Mouse (Mus musculus): ENCODE measurements around the gene Gm44511.
A peak's percentile ranks its signal among the peaks of the same experiment; 100 is the strongest.
"Not testable (repeated sequence)": the region's sequence is repeated elsewhere in the genome, so short reads cannot be mapped to it uniquely, and the experiment has no call there.

Gene Gm44511

DNA sequence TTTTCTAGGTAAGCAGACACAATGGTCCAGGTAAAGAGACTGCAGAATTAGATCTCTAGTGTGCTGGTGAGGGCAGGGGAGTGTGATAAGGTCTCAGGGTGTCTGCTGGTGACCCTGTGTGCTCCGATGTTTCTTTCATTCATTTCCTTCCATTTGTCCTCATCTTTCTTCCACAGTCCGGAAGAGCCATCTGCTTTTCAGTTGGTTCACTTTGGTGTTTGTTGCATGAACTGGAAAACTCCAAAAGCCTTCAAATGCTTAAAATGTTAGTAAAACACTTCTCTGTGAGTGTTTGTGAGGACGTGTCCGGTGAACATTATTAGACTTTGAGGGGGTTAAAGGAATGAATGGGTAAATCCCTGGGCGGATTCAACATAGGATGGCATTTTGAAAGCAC lies 65.0 kb downstream of the Gm44511 start:
- DNase-seq (ENCODE audit: low spot score): no peak

DNA sequence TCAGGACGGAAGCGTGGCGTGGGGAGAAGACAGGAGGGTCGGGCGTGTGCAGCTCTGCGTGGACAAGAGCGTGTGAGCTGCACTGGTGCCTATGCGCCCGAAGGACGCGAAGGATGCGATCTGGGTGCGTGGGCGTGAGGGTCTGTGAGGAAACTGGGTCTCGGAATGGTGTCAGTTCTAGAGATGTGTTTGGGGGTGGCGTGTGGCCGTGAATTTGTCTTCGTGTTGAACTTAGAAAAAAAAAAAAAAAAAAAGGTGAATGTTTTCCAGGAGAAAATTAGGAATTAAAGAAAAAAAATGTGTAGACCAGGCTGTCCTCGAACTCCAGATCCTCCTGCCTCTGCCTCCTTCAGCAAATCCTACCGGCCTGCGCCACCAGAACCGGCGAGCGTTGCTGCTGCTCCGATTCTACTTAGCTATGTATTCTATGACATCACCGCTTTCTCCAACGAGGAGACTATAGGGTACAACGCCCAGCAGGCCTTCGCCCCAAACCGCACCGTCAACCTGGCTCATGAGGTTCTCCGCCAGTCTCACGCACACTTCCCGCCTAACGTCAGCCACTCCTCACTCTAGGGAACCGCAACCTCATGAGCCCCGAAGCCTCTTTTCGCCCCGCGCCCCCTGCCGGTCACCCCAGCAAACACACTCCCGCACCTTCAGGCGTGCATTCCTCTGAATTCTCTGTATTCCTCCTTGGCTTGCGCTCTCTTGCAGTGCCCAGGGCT lies 65.5 kb downstream of the Gm44511 start:
- DNase-seq (ENCODE audit: low spot score): peak; percentile 90

- DNase-seq (ENCODE audit: low spot score): peak; percentile 97
Observed at GRCm38 (mm10) chr6:128760016-128760415, 66.1 kb downstream of the Gm44511 start.

- no peak for DNase-seq (ENCODE audit: low spot score)
Observed at GRCm38 (mm10) chr6:128759221-128759950, 66.7 kb downstream of the Gm44511 start.

- not testable (repeated sequence) for DNase-seq (ENCODE audit: low spot score)
Observed at GRCm38 (mm10) chr6:128755402-128755763, 70.7 kb downstream of the Gm44511 start.

DNA sequence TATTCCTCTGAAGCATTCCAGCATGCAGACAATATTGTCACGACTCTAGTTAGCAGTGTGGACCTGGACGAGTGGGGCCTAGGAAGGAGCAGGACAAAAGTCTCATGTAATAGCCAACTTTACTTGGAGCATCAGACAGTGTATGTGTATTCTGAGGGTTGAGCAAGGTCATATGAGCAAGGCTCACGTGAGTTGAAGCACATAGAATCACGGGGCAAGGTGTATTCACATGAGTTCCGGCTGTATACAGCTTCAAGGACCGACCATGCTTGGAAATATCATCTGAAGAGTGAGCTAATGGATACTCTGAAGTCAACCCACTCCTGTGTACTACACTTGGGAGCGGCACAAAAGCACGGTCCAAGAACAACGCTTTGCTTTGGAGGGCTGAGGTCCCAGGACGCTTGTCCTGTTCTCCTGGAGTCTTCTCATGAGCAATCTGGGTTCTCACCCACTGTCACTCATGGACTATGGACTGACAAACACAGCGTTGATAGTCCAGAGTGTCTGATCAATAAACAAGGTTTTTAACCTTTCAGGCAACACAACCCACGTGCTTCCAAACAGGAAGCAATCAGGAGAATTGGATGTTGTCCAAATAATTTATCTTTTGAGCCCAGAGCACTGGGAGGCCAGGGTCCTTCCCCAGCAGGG lies 71.2 kb downstream of the Gm44511 start:
- not testable (repeated sequence) for DNase-seq (ENCODE audit: low spot score)

DNA sequence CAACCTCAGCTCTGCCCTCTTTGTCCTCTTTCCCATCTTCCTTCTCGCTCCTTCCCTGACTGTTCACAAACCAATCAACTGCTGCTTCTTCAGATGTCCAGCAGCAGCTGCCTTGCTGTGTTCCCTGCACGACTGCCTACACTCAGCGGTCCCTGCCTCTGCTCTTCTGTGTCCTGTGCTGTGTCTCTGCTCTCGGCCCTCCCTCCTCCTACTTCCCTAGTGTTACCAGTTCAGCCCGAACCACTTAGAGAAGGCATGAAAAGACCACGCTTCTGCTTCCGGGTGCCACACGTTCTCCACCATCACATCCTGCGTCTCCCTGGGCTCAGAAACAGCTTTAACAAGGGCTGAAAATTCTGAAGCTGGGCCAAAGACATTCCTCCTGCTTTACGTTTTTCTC lies 71.8 kb downstream of the Gm44511 start:
- not testable (repeated sequence) for DNase-seq (ENCODE audit: low spot score)

DNA sequence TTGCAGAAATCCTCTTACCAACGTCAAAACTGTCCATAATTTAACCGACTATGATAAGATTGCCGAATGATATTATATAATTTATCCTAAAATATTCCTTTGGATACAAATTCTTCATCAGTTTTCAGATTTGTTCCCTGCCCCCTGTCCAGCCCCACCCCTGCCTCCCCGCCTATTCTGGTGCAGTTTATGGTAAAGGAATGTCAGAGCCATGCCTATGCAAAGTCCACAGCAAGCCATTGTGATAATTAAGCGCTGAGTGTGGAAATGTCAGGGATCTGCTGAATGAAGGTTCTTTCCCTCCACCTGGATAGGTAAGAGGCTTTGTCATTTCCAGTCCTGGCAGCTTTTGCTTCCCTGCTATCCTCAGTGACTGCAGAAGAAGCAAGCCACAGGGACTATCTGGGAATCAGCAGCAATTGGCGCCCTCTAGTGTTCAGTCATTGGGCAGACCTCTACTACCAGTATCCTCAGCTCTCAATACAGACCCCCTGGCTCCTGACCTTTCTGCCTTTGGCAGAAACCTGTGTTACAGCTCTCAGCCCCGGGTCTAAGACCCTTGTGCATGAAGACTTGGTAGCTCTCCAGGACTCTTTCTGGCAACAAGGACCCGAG lies 72.4 kb downstream of the Gm44511 start:
- peak; percentile 84 for DNase-seq (ENCODE audit: low spot score)

DNA sequence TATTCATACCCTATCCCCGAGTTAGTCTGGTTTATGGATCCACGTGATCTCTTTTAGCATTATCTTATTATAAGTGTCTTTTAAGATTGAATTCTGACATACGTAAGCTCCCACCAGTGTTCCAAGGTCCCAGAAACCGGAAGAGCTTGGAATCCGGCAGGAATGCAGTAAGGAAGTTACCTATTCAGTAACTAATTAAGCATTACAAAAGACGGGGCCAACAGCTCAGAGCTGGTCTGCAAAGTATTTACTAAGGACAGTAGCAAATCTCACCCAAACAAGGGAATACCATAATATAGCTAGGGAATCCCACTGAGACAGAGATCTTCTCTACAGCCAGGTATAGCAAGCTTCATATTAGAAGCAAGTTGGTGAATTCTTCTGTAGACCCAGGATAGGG lies 79.1 kb downstream of the Gm44511 start:
- DNase-seq (ENCODE audit: low spot score): not testable (repeated sequence)

DNA sequence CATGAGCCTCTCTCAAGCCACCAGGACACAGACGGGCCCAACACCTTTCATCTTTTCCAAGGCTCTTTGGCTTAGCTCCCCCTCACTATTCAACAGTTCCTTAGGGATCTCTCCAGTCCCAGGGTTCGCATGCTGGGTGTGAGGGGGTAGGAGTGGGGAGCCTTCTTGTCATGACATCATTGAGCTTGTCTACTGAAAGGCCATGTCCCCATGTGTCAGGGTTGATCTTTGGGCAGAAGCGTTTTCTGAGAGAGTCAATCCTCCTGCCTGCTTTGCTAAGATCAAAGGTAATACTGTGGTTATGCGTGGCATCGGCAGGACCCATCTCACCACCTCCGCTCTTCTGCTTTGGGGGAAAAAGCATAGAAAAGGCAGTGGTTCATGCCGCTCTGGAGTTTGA lies 88.7 kb downstream of the Gm44511 start:
- DNase-seq (ENCODE audit: low spot score): no peak

DNA sequence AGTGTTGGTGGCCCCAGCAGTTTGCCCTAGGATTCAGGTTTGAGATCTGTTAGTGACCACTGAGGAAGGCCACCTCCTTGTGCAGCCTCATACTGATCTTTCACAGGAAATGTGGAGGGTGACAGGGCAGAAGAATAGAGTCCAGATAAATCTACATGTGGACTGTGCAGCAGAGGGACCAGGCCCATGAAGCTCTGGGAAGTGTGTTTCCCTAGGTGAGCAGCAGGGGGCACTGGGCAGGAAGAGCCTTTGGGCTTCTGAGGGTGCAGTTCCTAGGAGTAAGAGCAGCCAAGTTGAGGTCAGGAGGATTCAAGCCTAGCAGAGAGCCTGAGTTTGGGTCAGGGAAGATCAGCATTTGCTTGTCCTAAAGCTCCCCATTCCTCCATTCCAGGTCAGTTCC lies 90.0 kb downstream of the Gm44511 start:
- DNase-seq (ENCODE audit: low spot score): no peak

DNA sequence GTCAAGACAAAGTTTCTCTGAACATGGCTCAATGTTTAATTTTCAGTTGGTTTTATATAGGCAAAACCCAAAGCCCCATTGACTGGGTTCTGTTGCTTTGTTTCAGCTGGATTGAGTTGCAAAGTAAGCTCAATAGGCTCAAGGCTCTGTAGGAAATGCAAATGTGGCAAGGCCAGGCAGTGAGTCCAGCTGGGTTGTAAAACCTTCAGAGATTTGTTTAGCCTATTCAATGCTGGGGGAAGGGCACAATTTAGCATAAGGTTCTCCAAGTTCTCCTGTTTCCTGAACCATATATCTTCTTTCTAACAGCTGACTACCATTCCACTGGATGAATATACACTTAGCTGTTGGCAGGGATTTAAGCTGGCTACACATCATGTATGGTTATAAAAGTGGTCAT lies 91.2 kb downstream of the Gm44511 start:
- DNase-seq (ENCODE audit: low spot score): no peak

DNA sequence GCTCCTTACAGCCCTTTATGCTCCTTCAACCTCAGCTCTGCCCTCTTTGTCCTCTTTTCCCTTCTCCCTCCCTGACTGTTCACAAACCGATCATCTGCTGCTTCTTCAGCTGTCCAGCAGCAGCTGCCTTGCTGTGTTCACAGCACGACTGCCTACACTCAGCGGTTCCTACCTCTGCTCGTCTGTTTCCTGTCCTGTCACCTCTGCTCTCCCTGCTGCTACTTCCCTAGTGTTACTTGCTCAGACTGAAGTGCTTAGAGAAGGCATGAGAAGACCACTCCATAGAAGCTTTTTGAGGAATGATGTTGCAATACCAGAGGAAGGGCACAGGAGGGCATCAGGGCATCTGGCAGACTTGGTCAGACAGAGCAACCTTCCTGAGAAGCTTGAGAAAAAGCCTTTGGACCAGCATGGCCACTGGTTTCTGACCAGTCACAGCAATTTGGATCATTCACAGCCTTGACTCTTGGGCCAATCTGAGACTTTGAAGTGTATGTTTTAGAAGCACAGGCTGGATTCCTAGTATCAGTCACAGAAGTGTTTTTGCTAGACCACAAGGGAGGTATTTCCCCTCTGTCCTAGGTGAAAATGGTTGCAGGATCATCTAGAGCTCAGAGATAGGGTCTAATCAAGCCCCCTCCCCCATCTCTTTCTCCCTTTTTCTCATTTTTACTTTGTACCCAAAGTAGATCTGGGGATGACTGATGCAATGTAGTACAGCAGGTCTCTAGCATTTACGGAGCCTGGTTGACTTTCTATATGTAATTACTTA lies 92.0 kb downstream of the Gm44511 start:
- no peak for DNase-seq (ENCODE audit: low spot score)

DNA sequence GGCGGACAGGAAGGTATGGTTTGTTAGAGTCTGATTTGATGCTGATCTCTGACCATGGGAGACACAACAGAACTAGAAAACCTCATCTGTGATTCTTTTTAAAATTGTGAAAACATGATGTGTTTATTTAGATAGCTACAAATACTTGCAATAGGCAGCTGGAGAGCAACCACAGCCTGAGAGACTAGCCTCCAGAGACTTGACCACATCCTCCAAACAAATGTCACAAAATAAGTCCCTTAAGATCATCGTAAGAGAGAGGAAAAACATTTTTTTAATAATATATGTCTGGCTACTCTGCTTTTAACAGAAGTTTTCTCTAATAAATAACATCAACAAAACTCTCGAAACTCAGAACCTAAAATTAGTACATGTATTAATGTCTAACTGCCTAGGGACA lies 94.1 kb downstream of the Gm44511 start:
- no peak for DNase-seq (ENCODE audit: low spot score)
